Mouse (Mus musculus) hindlimb bud, embryonic 11.5 days (tissue): Measurements from ENCODE around the gene Hivep1.

Experiments
- DNase-seq: peaks from one replicate; pipeline ENCODE4 v3.0.0-alpha.2; 2012; ENCODE audit warnings: low read depth, low spot score; ENCODE audit errors: extremely low spot score

Hivep1 gene

DNA sequence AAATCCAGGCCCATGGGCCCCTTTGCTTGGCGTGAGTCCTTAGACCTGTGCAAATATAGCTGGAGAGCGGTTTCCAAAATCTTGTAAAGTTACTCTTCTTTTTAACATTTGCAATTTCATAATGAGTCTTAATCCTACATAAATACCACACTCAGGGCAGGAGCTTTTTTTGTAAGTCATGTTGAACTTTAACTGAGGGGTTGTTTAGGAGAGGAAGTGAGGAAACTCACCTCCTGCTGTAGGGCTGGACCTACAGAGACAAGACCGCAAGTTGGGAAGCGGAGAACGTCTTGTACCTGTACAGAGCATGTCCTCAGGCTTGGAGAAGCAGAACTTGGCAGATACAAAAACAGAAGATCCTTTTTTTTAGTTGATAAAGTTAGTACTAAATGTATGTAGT is 23.7 kb downstream of the Hivep1 start:
- DNase-seq, result no peak

DNA sequence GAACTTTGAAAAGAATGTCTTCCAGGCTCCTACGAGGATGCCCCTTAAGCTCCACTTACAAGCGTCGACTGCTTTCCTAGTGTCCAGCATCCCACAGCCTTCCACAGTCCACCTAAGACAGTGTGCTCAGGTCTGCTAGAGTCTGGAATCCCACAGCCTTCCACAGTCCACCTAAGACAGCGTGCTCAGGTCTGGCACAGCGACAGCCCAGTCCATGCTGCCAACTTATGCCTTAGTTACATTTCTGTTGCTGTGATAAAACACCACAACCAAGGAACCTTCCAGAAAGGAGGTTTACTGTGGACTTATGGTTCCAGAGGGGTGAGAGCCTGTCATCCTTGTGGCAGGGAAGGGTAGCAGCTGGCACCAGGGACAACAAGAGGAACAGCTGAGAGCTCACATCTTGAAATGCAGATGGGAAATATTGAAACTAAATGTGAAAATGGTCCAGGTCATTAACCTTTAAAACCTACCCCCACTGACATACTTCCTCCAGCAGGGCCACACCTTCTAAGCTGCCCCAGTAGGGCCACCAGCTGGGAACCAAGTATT is 25.0 kb downstream of the Hivep1 start:
- DNase-seq, result no peak

GRCm38 (mm10) chr13:42077629-42078028 is 25.8 kb downstream of the Hivep1 start:
- no peak for DNase-seq

- no peak for DNase-seq
Measured at GRCm38 (mm10) chr13:42080131-42080916, 28.5 kb downstream of the Hivep1 start.

DNA sequence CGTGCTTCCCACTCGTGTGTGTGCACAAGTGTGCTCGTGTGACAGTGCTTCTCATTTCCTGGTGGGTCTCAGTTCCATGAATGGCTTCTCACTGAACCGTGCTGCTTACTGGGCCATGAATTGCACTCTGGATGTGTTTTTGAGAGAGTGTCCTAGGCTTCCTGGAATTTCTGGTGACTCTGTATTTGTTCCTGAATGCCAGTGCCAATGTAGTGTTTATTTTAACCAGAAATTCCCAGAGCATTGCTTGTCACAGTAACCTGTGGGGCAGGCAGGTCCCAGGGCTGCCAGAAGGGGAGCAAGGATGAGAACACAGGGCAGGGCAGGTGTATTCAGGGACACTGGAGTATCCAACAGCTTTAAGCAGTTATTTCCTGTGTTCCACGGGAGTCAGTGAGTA is 36.5 kb downstream of the Hivep1 start:
- no peak for DNase-seq

GRCm38 (mm10) chr13:42089025-42089424 is 37.2 kb downstream of the Hivep1 start:
- DNase-seq, result no peak

GRCm38 (mm10) chr13:42090751-42091150 is 38.9 kb downstream of the Hivep1 start:
- no peak for DNase-seq

- DNase-seq, result no peak
Measured at GRCm38 (mm10) chr13:42092392-42093139, 40.7 kb downstream of the Hivep1 start.

- no peak for DNase-seq
Measured at GRCm38 (mm10) chr13:42093268-42094042, 41.6 kb downstream of the Hivep1 start.

DNA sequence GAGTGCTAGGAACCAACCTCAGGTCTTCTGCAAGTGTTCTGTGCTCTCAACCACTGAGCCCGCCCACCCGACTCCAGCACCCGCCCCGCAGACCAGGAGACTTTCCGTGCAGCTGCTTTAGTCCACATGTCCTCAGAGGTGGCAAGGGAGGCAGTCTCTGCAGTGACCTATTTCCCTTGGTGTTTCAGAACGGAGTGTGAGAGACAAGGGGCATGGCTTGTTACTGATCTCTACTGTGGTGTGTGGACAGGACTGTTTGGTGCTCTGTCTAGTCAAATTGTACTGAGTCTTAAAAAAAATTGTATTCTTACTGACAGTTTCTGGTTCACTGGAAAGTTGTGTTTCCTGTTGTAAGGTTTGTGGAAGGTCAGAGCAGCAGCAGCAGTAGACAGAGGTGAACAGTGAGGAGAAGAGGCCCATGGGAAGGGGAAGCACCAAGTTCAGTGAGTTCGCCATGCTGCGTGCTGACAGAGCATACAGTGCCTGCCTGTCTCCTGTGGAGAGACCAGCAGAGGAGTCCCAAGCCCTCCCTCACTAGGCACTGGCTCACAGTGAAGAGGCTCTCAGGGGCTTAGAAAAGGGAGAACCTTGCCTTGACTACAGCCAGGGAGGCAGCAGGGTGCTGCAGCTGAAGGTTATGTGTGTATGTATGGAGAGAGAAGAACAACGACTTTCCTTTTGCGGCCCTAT is 44.1 kb downstream of the Hivep1 start:
- DNase-seq, result no peak

- DNase-seq, result no peak
Measured at GRCm38 (mm10) chr13:42097109-42097508, 45.3 kb downstream of the Hivep1 start.

DNA sequence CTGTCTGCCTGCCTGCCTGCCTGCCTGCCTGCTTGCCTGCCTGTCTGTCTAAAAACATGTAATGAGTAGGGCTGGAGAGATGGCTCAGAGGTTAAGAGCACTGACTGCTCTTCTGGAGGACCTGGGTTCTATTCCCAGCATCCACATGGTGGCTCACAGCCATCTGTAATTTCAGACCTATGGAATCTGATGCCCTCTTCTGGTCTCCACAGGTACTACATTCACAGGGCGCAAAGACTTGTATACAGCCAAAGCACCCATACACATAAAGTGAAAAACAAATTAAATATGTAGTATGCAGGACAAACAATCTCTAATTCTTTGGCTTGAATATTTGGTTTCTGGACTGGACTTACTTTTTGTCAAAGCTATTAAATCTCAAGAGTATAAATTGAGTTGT is 46.7 kb downstream of the Hivep1 start:
- DNase-seq, result no peak

GRCm38 (mm10) chr13:42099523-42099922 is 47.7 kb downstream of the Hivep1 start:
- DNase-seq, result no peak

GRCm38 (mm10) chr13:42101440-42102190 is 49.8 kb downstream of the Hivep1 start:
- no peak for DNase-seq

DNA sequence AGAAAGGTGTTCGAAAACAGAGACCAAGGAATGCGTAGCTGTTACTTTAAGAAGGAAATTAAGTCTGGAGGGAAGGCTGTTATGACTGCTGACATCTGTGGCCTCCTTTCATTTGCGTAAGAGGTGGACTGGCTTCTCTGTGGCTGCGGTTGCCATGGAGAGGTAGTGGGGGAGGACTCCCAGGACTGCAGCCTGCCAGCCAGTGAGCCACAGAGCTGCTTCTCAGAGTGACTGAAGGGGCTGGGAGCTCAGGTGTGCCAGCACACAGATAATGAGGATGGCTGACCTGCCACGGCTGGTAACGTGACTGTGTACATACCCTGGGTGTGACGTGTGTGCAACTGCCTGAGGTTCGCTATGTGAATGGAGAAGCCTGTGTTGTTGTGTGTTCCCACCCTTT is 51.2 kb downstream of the Hivep1 start:
- DNase-seq, result peak; percentile 30

DNA sequence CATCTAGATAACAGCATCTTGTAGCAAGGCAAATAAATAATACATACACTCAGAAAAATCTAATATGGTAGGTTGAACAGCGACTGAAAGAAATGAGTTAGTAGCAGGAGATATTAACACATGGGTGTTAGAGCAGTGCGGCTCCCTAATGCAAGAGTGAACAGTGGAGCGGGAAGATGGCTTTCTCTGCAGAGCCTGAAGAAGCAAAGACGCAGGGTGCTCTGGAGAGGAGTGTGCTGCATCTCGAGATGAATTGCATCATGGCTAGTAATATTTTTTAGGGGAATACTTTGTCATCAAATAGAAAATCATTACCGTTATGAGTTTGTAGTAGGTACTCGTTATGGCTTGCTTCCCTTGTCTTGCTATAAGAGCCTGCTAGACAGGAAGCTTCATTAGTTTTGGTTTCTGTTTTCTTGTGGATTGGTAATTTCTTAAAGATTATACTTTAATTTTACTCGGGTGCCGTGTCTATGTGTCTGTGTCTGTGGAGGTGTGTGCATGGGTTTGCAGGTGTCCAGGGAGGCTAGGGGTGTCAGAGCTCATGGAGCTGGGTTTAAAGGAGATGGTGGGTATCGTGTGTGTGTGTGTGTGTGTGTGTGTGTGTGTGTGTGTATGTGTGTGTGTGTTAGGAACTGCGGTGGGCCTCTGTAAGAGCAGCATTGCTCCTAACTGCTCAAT is 51.8 kb downstream of the Hivep1 start:
- no peak for DNase-seq

DNA sequence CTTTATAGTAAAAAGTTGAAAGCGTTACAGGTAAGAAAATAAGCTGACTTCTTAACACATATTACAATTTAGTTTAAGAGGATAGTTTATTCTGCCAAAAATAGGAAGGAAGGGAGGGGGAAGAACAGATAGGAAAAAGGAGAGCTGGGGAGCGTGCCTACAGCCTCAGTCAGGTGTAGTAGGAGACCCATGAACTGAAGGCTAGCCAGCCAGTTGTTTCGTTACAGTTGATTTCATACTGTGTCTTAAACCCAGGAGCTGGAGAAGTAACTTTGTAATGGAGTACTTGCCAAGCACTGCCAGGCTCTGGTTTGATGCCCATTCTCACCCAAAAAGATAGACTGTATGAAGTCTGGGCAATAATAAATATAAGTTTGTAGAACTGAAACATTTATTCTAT is 52.5 kb downstream of the Hivep1 start:
- no peak for DNase-seq

GRCm38 (mm10) chr13:42108483-42109215 is 56.8 kb downstream of the Hivep1 start:
- no peak for DNase-seq

GRCm38 (mm10) chr13:42110416-42110815 is 58.6 kb downstream of the Hivep1 start:
- DNase-seq, result no peak
